Mouse (Mus musculus) ES-E14 (cell line): ENCODE measurements around the gene Adgrg5.

ENCODE experiments used
- CHD2 ChIP-seq: IDR thresholded peaks from 2 replicates; pipeline ENCODE4 v1.6.1; 2014; ENCODE audit warnings: mild to moderate bottlenecking, low read depth, low read length, inconsistent platforms
- MAFK ChIP-seq: IDR thresholded peaks from 2 replicates; pipeline ENCODE4 v1.6.1; 2014; ENCODE audit warnings: mild to moderate bottlenecking, low read depth, low read length, inconsistent platforms; ENCODE audit not compliant: insufficient read depth

GRCm38 (mm10) chr8:94923405-94923804 is at the start of gene Adgrg5:
- TF ChIP-seq CHD2 (no peak), MAFK (no peak)
